Mouse (Mus musculus): ENCODE measurements around the gene Ankib1.

DNA sequence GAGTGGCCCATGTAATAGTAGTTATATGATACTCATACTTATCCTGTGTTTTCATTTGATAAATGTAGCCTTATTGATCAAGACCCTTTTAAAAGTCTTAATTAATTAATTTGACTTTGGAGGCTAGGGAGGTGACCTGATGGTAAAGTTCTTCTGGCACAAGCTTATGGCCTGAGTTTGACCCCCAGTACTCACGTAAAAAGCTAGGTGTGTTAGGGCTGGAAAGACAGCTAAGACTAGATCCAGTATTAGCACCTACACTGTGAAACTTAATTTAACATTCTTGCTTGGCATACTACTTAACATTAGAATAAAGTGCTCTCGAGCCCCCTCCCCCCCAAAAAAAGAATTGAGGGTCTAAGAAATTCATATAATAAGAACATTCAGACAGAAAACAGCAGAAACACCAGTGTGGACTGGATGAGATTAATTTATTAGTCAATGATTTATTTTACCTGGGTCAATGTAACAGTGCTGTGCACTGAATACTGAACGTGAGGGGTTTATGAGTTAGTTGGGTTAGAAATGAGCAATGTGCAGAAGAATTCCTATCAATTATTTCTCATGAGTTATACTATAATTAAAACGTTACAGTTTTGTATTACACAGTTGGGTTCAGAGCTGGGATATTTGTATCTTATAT is 154.4 kb downstream of the Ankib1 start:
- TF ChIP-seq CTCF (IDR thresholded peaks at IDR 0.05; ENCODE audit: extremely low read depth, insufficient read depth, insufficient read length, insufficient replicate concordance): no peak
- no peak for TF ChIP-seq POLR2A (IDR thresholded peaks at IDR 0.05; ENCODE audit: low read depth, low read length)

Measured in spleen, adult 2 months (tissue).